Mouse (Mus musculus) forebrain, embryonic 14.5 days (tissue): ENCODE results near the gene Gm47791. TPM values are rescaled to one million over a fixed set of nuclear protein-coding genes. Genes with fewer than 3 reads are reported as not detected.

Source experiments
- ATAC-seq: fragments of 200-750 bp; cut with Nextera tagmentation; 2 replicates; pipeline ENCODE4 v1.8.0; 2017; ENCODE audit warnings: mild to moderate bottlenecking, moderate library complexity
- DNase-seq: peaks from one replicate; pipeline ENCODE4 v3.0.0-alpha.2; 2015; ENCODE audit warnings: low spot score
- H3K27ac ChIP-seq: fragments of 300-500 bp; sonication (generic); 2 replicates; pipeline ENCODE4 v1.5.1; 2014; ENCODE audit warnings: low read depth, mild to moderate bottlenecking, control low read depth, low read length, moderate library complexity
- H3K27me3 ChIP-seq: fragments of 300-500 bp; sonication (generic); replicated peaks from 2 replicates; pipeline ENCODE4 v1.6.1; 2014; ENCODE audit warnings: low read length, control low read depth, mixed read lengths; ENCODE audit not compliant: control insufficient read depth, insufficient read depth
- H3K36me3 ChIP-seq: fragments of 300-500 bp; sonication (generic); 2 replicates; pipeline ENCODE4 v1.6.1; 2014; ENCODE audit warnings: low read length, control low read depth; ENCODE audit not compliant: control insufficient read depth, insufficient read depth
- H3K4me1 ChIP-seq: fragments of 300-500 bp; sonication (generic); 2 replicates; pipeline ENCODE4 v1.6.1; 2014; ENCODE audit warnings: antibody characterized with exemption, low read length, control low read depth; ENCODE audit not compliant: control insufficient read depth, insufficient read depth
- H3K4me2 ChIP-seq: fragments of 300-500 bp; sonication (generic); 2 replicates; pipeline ENCODE4 v1.6.1; 2014; ENCODE audit warnings: mild to moderate bottlenecking, control low read depth, low read length
- H3K4me3 ChIP-seq: fragments of 300-500 bp; sonication (generic); 2 replicates; pipeline ENCODE4 v1.5.1; 2014; ENCODE audit warnings: low read depth, low read length, control low read depth
- H3K9ac ChIP-seq: fragments of 300-500 bp; sonication (generic); 2 replicates; pipeline ENCODE4 v1.6.1; 2014; ENCODE audit warnings: mild to moderate bottlenecking, low read length, control low read depth, moderate library complexity
- H3K9me3 ChIP-seq: fragments of 300-500 bp; sonication (generic); replicated peaks from 2 replicates; pipeline ENCODE4 v1.6.1; 2016; ENCODE audit warnings: low read length, control low read depth, mixed read lengths; ENCODE audit not compliant: control insufficient read depth
- WGBS: fragments of 180-500 bp; shearing (Covaris S2); extraction: QIAGEN DNeasy Blood & Tissue Kit; methylation state at CpG from one replicate; pipeline ENCODE4 v1.1.7; 2014; 5-methylcytosine and 5-hydroxymethylcytosine counted together
- polyA plus RNA-seq: library from polyadenylated mRNA; unstranded; fragments of >200 nt; fragmentation: Nextera tagmentation; extraction: Ambion mirVana; gene quantifications from 2 replicates; pipeline ENCODE4 v1.2.1, GENCODE M21; 2014

Gene Gm47791
- polyA plus RNA-seq, 1 experiment from 2014 or later = not detected

GRCm38 (mm10) chr1:82773208-82773607, 2.2 kb upstream of the Gm47791 start:
- Histone ChIP-seq H3K27me3 (no peaks in the 10 kb centered on the region), H3K9ac (no peak overlapping the region), H3K4me3 (no peak overlapping the region), H3K27ac (no peak overlapping the region), H3K4me1 (no peaks in the 10 kb centered on the region), H3K9me3 (no peaks in the 10 kb centered on the region), H3K36me3 (no peaks in the 10 kb centered on the region), H3K4me2 (no peak overlapping the region)
- 84% methylated on average over 5 of the region's 5 CpGs for WGBS
- no peak for ATAC-seq
- no peak for DNase-seq

- no peaks in the 10 kb centered on the region for H3K36me3 ChIP-seq
- no peak overlapping the region for H3K27ac ChIP-seq
- no peak overlapping the region for H3K4me2 ChIP-seq
- no peak overlapping the region for H3K9ac ChIP-seq
- no peak overlapping the region for H3K4me3 ChIP-seq
- WGBS = 86% methylated on average over 4 of the region's 4 CpGs
- no peaks in the 10 kb centered on the region for H3K27me3 ChIP-seq
- no peaks in the 10 kb centered on the region for H3K9me3 ChIP-seq
- ATAC-seq (no peak), DNase-seq (no peak)
- no peaks in the 10 kb centered on the region for H3K4me1 ChIP-seq
Measured at GRCm38 (mm10) chr1:82772428-82772827, 1.4 kb upstream of the Gm47791 start.

GRCm38 (mm10) chr1:82768269-82768668, 2.8 kb downstream of the Gm47791 start, which contains the start of gene Tm4sf20:
TSS of gene Tm4sf20 (minus strand) at chr1:82768461.
- ATAC-seq = no peak
- no peak within 1 kb of the TSS for H3K4me2 ChIP-seq
- WGBS = 80% methylated on average over 5 of the region's 5 CpGs
- H3K36me3 ChIP-seq = no peaks in the 10 kb centered on the region
- H3K27ac ChIP-seq = no peak within 1 kb of the TSS
- DNase-seq = no peak
- no peaks in the 10 kb centered on the region for H3K9me3 ChIP-seq
- H3K4me3 ChIP-seq = no peak within 1 kb of the TSS
- no peak within 1 kb of the TSS for H3K9ac ChIP-seq
- no peaks in the 10 kb centered on the region for H3K27me3 ChIP-seq
- no peaks in the 10 kb centered on the region for H3K4me1 ChIP-seq

GRCm38 (mm10) chr1:82766641-82767040, 4.4 kb downstream of the Gm47791 start:
- Histone ChIP-seq H3K4me2 (no peak overlapping the region), H3K4me3 (no peak overlapping the region), H3K9ac (no peak overlapping the region), H3K27me3 (no peaks in the 10 kb centered on the region), H3K9me3 (no peaks in the 10 kb centered on the region), H3K27ac (no peak overlapping the region), H3K4me1 (no peaks in the 10 kb centered on the region), H3K36me3 (no peaks in the 10 kb centered on the region)
- DNase-seq (no peak), ATAC-seq (no peak)
- WGBS = 89% methylated on average over 4 of the region's 4 CpGs

- no peak overlapping the region for H3K4me2 ChIP-seq
- no peak for ATAC-seq
- no peak for DNase-seq
- no peak overlapping the region for H3K27ac ChIP-seq
- H3K4me3 ChIP-seq = no peak overlapping the region
- H3K27me3 ChIP-seq = no peaks in the 10 kb centered on the region
- H3K36me3 ChIP-seq = no peaks in the 10 kb centered on the region
- no peaks in the 10 kb centered on the region for H3K4me1 ChIP-seq
- H3K9me3 ChIP-seq = no peaks in the 10 kb centered on the region
- H3K9ac ChIP-seq = no peak overlapping the region
- 77% methylated on average over 1 of the region's 1 CpGs for WGBS
Measured at GRCm38 (mm10) chr1:82766227-82766626, 4.8 kb downstream of the Gm47791 start.

GRCm38 (mm10) chr1:82762274-82762673, 8.8 kb downstream of the Gm47791 start:
- DNase-seq (no peak), ATAC-seq (no peak)
- H3K27me3 ChIP-seq = no peaks in the 10 kb centered on the region
- H3K27ac ChIP-seq = no peak overlapping the region
- H3K9me3 ChIP-seq = no peaks in the 10 kb centered on the region
- H3K4me2 ChIP-seq = no peak overlapping the region
- H3K4me3 ChIP-seq = no peak overlapping the region
- no peak overlapping the region for H3K9ac ChIP-seq
- WGBS = 91% methylated on average over 1 of the region's 1 CpGs
- no peaks in the 10 kb centered on the region for H3K36me3 ChIP-seq
- no peaks in the 10 kb centered on the region for H3K4me1 ChIP-seq

- no peak for ATAC-seq
- no peak overlapping the region for H3K27ac ChIP-seq
- WGBS = 95% methylated on average over 8 of the region's 8 CpGs
Measured at GRCm38 (mm10) chr1:82761454-82762169, 9.4 kb downstream of the Gm47791 start.

GRCm38 (mm10) chr1:82759520-82759919, 11.5 kb downstream of the Gm47791 start:
- Histone ChIP-seq H3K9ac (no peak overlapping the region), H3K4me2 (no peak overlapping the region), H3K4me3 (no peak overlapping the region), H3K27ac (no peak overlapping the region), H3K4me1 (no peaks in the 10 kb centered on the region), H3K27me3 (no peaks in the 10 kb centered on the region), H3K36me3 (peaks cover 17% of the 10 kb centered on the region; the same call in 1 of the 2 replicates), H3K9me3 (no peaks in the 10 kb centered on the region)
- DNase-seq (peak; percentile 5), ATAC-seq (no peak)
- WGBS = 86% methylated on average over 1 of the region's 1 CpGs

More at GRCm38 (mm10) chr1:82761454-82762169, 9.4 kb downstream of the Gm47791 start:
- Histone ChIP-seq H3K4me3 (no peak overlapping the region), H3K9ac (no peak overlapping the region), H3K4me2 (no peak overlapping the region), H3K4me1 (no peaks in the 10 kb centered on the region), H3K36me3 (0 out of 2 replicates have a peak, but pooled peaks cover 3% of the 10 kb centered on the region), H3K27me3 (no peaks in the 10 kb centered on the region), H3K9me3 (no peaks in the 10 kb centered on the region)
- no peak for DNase-seq

GRCm38 (mm10) chr1:82747714-82748452, 23.2 kb downstream of the Gm47791 start:
- no peaks in the 10 kb centered on the region for H3K4me1 ChIP-seq
- H3K4me3 ChIP-seq = no peak overlapping the region
- peaks cover 36% of the 10 kb centered on the region for H3K36me3 ChIP-seq
- DNase-seq (no peak), ATAC-seq (no peak)
- H3K27ac ChIP-seq = no peak overlapping the region
- H3K27me3 ChIP-seq = no peaks in the 10 kb centered on the region
- no peak overlapping the region for H3K9ac ChIP-seq
- 76% methylated on average over 2 of the region's 2 CpGs for WGBS
- H3K4me2 ChIP-seq = no peak overlapping the region
- no peaks in the 10 kb centered on the region for H3K9me3 ChIP-seq
